Mouse (Mus musculus) midbrain, embryonic 14.5 days (tissue): ENCODE measurements at regions not wholly inside any gene's neighbourhood (a gene's known extent, or its start where the extent isn't known, plus 50 kb on each side); places are given as distances from the start of the nearest gene placed in this dataset.

ENCODE experiments used
- ATAC-seq: fragments of 200-750 bp; cut with Nextera tagmentation; 2 replicates; pipeline ENCODE4 v1.8.0; 2017; ENCODE audit warnings: moderate number of reproducible peaks, moderate library complexity; ENCODE audit not compliant: low FRiP score, low TSS enrichment
- DNase-seq: peaks from one replicate; pipeline ENCODE4 v3.0.0-alpha.2; 2015
- H3K27ac ChIP-seq: fragments of 300-500 bp; sonication (generic); replicated peaks from 2 replicates; pipeline ENCODE4 v1.5.1; 2014; ENCODE audit warnings: mild to moderate bottlenecking, low read depth, low read length, moderate library complexity
- H3K27me3 ChIP-seq: fragments of 300-500 bp; sonication (generic); 2 replicates; pipeline ENCODE4 v1.6.1; 2014; ENCODE audit warnings: low read length, control low read depth, mixed read lengths; ENCODE audit not compliant: control insufficient read depth, insufficient read depth
- H3K36me3 ChIP-seq: fragments of 300-500 bp; sonication (generic); 2 replicates; pipeline ENCODE4 v1.6.1; 2014; ENCODE audit warnings: low read length, control low read depth; ENCODE audit not compliant: control insufficient read depth, insufficient read depth
- H3K4me1 ChIP-seq: fragments of 300-500 bp; sonication (generic); 2 replicates; pipeline ENCODE4 v1.6.1; 2014; ENCODE audit warnings: mild to moderate bottlenecking, antibody characterized with exemption, low read length, control low read depth; ENCODE audit not compliant: control insufficient read depth, insufficient read depth
- H3K4me2 ChIP-seq: fragments of 300-500 bp; sonication (generic); 2 replicates; pipeline ENCODE4 v1.6.1; 2014; ENCODE audit warnings: mild to moderate bottlenecking, low read length, moderate library complexity
- H3K4me3 ChIP-seq: fragments of 300-500 bp; sonication (generic); replicated peaks from 2 replicates; pipeline ENCODE4 v1.5.1; 2014; ENCODE audit warnings: low read depth, low read length
- H3K9ac ChIP-seq: fragments of 300-500 bp; sonication (generic); replicated peaks from 2 replicates; pipeline ENCODE4 v1.6.1; 2014; ENCODE audit warnings: mild to moderate bottlenecking, low read length, moderate library complexity
- H3K9me3 ChIP-seq: fragments of 300-500 bp; sonication (generic); 2 replicates; pipeline ENCODE4 v1.6.1; 2016; ENCODE audit warnings: low read length, control low read depth, mixed read lengths; ENCODE audit not compliant: control insufficient read depth
- WGBS: fragments of 180-500 bp; shearing (Covaris S2); extraction: QIAGEN DNeasy Blood & Tissue Kit; methylation state at CpG from one replicate; pipeline ENCODE4 v1.1.7; 2014; 5-methylcytosine and 5-hydroxymethylcytosine counted together

GRCm38 (mm10) chr19:59649421-59649820 lies 191.2 kb downstream of the Emx2 start:
- H3K9me3 ChIP-seq, result no peaks in the 10 kb centered on the region
- no peak for ATAC-seq

DNA sequence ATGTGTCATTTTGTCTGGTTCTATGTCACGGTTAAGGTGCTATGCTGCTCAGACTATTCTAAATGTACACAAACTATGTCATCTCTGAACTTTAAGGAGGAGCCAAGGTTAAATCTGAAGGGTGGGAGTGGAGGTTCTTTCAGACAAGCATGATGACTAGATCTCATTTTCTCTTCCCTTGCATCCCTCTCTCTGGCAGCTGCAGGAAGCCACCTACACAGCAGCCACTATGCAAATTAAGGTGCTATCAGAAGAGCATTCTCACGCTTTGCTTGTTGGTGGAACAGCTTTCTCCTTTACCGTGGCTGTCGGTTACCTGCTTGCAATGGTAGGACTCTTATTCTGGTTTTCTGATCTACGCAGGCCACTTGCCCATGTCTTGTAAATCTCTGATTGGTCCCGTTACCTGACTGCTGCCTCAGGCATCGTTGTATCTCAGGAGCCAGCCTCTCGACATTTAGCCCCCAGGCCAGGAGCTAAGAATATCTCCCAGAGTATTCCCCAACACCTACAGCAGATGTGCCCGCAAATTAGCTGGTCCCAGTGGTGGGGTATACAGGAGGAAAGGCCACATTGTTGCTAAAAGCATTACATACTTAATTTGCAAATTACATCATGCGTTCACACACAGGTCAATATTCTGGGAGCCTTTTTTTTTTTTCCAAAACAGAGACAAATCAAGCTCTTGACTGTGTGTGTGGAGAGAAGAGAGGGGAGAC lies 192.6 kb downstream of the Emx2 start:
- Histone ChIP-seq H3K4me2 (no peak overlapping the region), H3K27ac (no peak overlapping the region), H3K27me3 (no peaks in the 10 kb centered on the region), H3K36me3 (no peaks in the 10 kb centered on the region), H3K4me1 (peaks cover 14% of the 10 kb centered on the region), H3K9me3 (no peaks in the 10 kb centered on the region), H3K9ac (no peak overlapping the region), H3K4me3 (no peak overlapping the region)
- ATAC-seq, result no peak
- WGBS, result 55% methylated on average over 10 of the region's 10 CpGs
- DNase-seq, result no peak

More at GRCm38 (mm10) chr19:59649421-59649820, 191.2 kb downstream of the Emx2 start:
- Histone ChIP-seq H3K27me3 (no peaks in the 10 kb centered on the region), H3K4me1 (peaks cover 14% of the 10 kb centered on the region), H3K4me2 (no peak overlapping the region), H3K9ac (no peak overlapping the region), H3K27ac (no peak overlapping the region), H3K4me3 (no peak overlapping the region), H3K36me3 (no peaks in the 10 kb centered on the region)
- 55% methylated on average over 5 of the region's 5 CpGs for WGBS
- no peak for DNase-seq

GRCm38 (mm10) chr19:59653631-59654367 lies 195.6 kb downstream of the Emx2 start:
- 67% methylated on average over 18 of the region's 18 CpGs for WGBS
- no peak for ATAC-seq
- no peak overlapping the region for H3K4me2 ChIP-seq

DNA sequence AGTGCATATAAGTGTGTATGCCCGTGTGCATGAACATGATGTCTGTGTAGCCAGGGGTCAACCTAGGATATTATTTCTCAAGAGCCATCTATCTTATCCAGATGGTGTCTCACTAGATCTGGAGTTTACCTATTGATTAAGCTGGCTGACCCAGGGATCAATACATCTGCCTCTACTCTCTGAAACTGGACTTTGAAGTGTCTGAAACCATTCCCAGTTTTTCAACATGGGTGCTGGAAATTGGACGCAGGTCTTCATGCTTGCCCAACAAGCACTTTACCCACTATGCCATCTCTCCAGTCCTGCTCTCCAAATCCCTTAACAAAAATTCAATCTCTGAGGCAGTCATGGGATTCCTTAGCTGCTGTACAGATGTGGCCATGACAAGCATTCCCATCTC lies 197.1 kb downstream of the Emx2 start:
- H3K4me1 ChIP-seq, result peaks cover 10% of the 10 kb centered on the region
- DNase-seq (no peak), ATAC-seq (no peak)
- H3K4me2 ChIP-seq, result no peak overlapping the region
- no peaks in the 10 kb centered on the region for H3K36me3 ChIP-seq
- 97% methylated on average over 2 of the region's 2 CpGs for WGBS
- H3K9ac ChIP-seq, result no peak overlapping the region
- H3K9me3 ChIP-seq, result no peaks in the 10 kb centered on the region
- H3K27me3 ChIP-seq, result no peaks in the 10 kb centered on the region
- H3K27ac ChIP-seq, result no peak overlapping the region
- H3K4me3 ChIP-seq, result no peak overlapping the region

More at GRCm38 (mm10) chr19:59653631-59654367, 195.6 kb downstream of the Emx2 start:
- DNase-seq, result no peak
- Histone ChIP-seq H3K4me3 (no peak overlapping the region), H3K9me3 (no peaks in the 10 kb centered on the region), H3K4me1 (peaks cover 14% of the 10 kb centered on the region), H3K36me3 (no peaks in the 10 kb centered on the region), H3K27ac (no peak overlapping the region), H3K27me3 (no peaks in the 10 kb centered on the region), H3K9ac (no peak overlapping the region)

DNA sequence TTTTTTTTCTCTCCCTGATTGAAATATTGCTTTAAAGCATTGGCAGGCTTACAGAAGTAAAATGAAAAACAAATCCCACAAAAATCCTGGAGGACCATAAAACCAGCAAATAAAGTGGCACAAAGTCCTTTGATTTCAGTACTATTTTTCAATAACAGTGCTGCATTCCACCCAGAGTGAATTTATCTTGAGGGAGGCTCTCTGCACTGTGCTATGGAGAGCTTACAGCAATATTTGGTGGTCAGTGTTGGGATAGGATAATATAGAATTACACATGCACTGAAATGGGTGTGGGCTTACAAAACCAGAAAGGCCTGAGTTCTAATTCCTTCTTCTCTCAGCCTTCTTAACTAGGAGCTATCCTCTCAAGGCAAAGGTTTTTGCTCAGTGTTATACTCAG lies 211.6 kb downstream of the Emx2 start:
- DNase-seq (no peak), ATAC-seq (no peak)
- H3K27me3 ChIP-seq, result no peaks in the 10 kb centered on the region

DNA sequence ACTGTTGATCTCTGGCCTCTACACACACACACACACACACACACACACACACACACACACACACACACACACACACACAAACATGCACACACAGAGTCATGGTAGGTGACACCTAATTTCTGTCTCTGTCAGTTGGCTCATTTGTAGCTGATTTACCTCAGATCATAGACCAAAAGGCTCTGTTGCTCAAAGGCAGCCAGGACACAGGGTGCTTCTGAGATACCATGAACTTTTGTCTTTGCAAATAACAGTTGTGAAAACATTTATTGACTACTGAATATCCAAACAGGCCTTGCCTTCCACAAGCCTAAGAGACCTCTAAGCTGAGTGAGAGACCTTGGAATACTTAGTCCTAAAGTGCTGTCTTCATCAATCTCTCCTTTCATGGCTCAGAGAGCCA lies 215.4 kb downstream of the Emx2 start:
- Histone ChIP-seq H3K27me3 (no peaks in the 10 kb centered on the region), H3K4me3 (no peak overlapping the region), H3K9ac (no peak overlapping the region), H3K27ac (no peak overlapping the region), H3K9me3 (no peaks in the 10 kb centered on the region), H3K36me3 (no peaks in the 10 kb centered on the region), H3K4me1 (no peaks in the 10 kb centered on the region), H3K4me2 (no peak overlapping the region)
- DNase-seq, result no peak
- ATAC-seq, result no peak

More for the DNA sequence above, 211.6 kb downstream of the Emx2 start:
- no peaks in the 10 kb centered on the region for H3K36me3 ChIP-seq
- no peaks in the 10 kb centered on the region for H3K4me1 ChIP-seq
- no peak overlapping the region for H3K4me2 ChIP-seq
- no peak overlapping the region for H3K9ac ChIP-seq
- H3K9me3 ChIP-seq, result no peaks in the 10 kb centered on the region
- H3K27ac ChIP-seq, result no peak overlapping the region
- H3K4me3 ChIP-seq, result no peak overlapping the region

- Histone ChIP-seq H3K4me2 (no peak overlapping the region), H3K9me3 (no peaks in the 10 kb centered on the region), H3K4me1 (no peaks in the 10 kb centered on the region), H3K36me3 (no peaks in the 10 kb centered on the region), H3K27me3 (no peaks in the 10 kb centered on the region), H3K4me3 (no peak overlapping the region), H3K27ac (no peak overlapping the region), H3K9ac (no peak overlapping the region)
- WGBS, result 82% methylated on average over 7 of the region's 7 CpGs
- ATAC-seq (no peak), DNase-seq (no peak)
Observed at GRCm38 (mm10) chr19:59679191-59679590, 221.0 kb downstream of the Emx2 start.

GRCm38 (mm10) chr19:59680356-59680755 lies 222.2 kb downstream of the Emx2 start:
- DNase-seq (no peak), ATAC-seq (no peak)
- Histone ChIP-seq H3K4me2 (no peak overlapping the region), H3K27me3 (no peaks in the 10 kb centered on the region), H3K4me3 (no peak overlapping the region), H3K4me1 (no peaks in the 10 kb centered on the region), H3K9ac (no peak overlapping the region), H3K9me3 (no peaks in the 10 kb centered on the region), H3K36me3 (no peaks in the 10 kb centered on the region), H3K27ac (no peak overlapping the region)
- WGBS, result 96% methylated on average over 4 of the region's 4 CpGs

- WGBS, result 79% methylated on average over 7 of the region's 7 CpGs
- no peak overlapping the region for H3K27ac ChIP-seq
- no peak overlapping the region for H3K4me3 ChIP-seq
- no peak for DNase-seq
- H3K9ac ChIP-seq, result no peak overlapping the region
- no peaks in the 10 kb centered on the region for H3K36me3 ChIP-seq
- H3K4me1 ChIP-seq, result no peaks in the 10 kb centered on the region
- no peaks in the 10 kb centered on the region for H3K9me3 ChIP-seq
- no peaks in the 10 kb centered on the region for H3K27me3 ChIP-seq
- no peak for ATAC-seq
- H3K4me2 ChIP-seq, result no peak overlapping the region
Observed at GRCm38 (mm10) chr19:59684292-59684691, 226.1 kb downstream of the Emx2 start.
